Mouse (Mus musculus) MEL (cell line): ENCODE data around the gene Erf. TPM values are rescaled to one million over a fixed set of nuclear protein-coding genes. Genes with fewer than 3 reads are reported as not detected.

Experiments used
- DNase-seq: peaks from one replicate; pipeline ENCODE4 v3.0.0; 2011; ENCODE audit warnings: low read depth, low spot score
- H3K27ac ChIP-seq: 2 replicates; pipeline ENCODE4 v1.5.1; 2012; ENCODE audit warnings: low read depth, mild to moderate bottlenecking, control low read depth, low read length, moderate library complexity; ENCODE audit not compliant: control insufficient read depth
- H3K27me3 ChIP-seq, 2 experiments: fragments of 150-350 bp in 1 of 2; sonication (generic) in 1 of 2; 2 replicates each; pipeline ENCODE4 v1.6.1; 2012; ENCODE audit warnings: low read length in 2 of 2, mild to moderate bottlenecking in 2 of 2, improper control_type of control experiment in 1 of 2, moderate library complexity in 1 of 2; ENCODE audit not compliant: insufficient read depth in 2 of 2, control insufficient read depth in 1 of 2
- H3K36me3 ChIP-seq, 2 experiments: 2 replicates each; pipeline ENCODE4 v1.6.1; 2012 to 2014; ENCODE audit warnings: low read length in 2 of 2, improper control_type of control experiment in 1 of 2, inconsistent platforms in 1 of 2, mild to moderate bottlenecking in 1 of 2; ENCODE audit not compliant: insufficient read depth in 2 of 2, control insufficient read depth in 1 of 2
- H3K4me1 ChIP-seq, 2 experiments: fragments of 150-350 bp in 1 of 2; sonication (generic) in 1 of 2; 2 replicates each; pipeline ENCODE4 v1.6.1; 2012; ENCODE audit warnings: low read length in 2 of 2, improper control_type of control experiment in 1 of 2, mild to moderate bottlenecking in 1 of 2; ENCODE audit not compliant: insufficient read depth in 2 of 2, control insufficient read depth in 1 of 2
- H3K4me3 ChIP-seq, 2 experiments: fragments of 150-350 bp in 1 of 2; sonication (generic) in 1 of 2; 2 replicates each; pipeline ENCODE4 v1.5.1; 2012; ENCODE audit warnings: low read depth in 2 of 2, low read length in 2 of 2, mild to moderate bottlenecking in 2 of 2, moderate library complexity in 2 of 2, control low read depth in 1 of 2, improper control_type of control experiment in 1 of 2; ENCODE audit not compliant: control insufficient read depth in 1 of 2, insufficient read depth in 1 of 2
- H3K79me2 ChIP-seq: 2 replicates; pipeline ENCODE4 v1.6.1; 2012; ENCODE audit warnings: mild to moderate bottlenecking, low read length, moderate library complexity; ENCODE audit not compliant: control insufficient read depth, poor library complexity, insufficient read depth
- H3K9ac ChIP-seq: 2 replicates; pipeline ENCODE4 v1.6.1; 2012; ENCODE audit warnings: low read depth, mild to moderate bottlenecking, control low read depth, low read length, moderate library complexity; ENCODE audit not compliant: control insufficient read depth, poor library complexity, severe bottlenecking
- H3K9me3 ChIP-seq: fragments of 150-350 bp; sonication (generic); replicated peaks from 2 replicates; pipeline ENCODE4 v1.6.1; 2012; ENCODE audit warnings: mild to moderate bottlenecking, low read length, improper control_type of control experiment, moderate library complexity; ENCODE audit not compliant: insufficient read depth
- CTCF ChIP-seq, 3 experiments: IDR thresholded peaks in 2 of 3; conservative IDR thresholded peaks in 1 of 3; 2 replicates each; pipeline ENCODE4 v1.5.1; 2011 to 2012; ENCODE audit warnings: low read length in 3 of 3, low read depth in 2 of 3, mild to moderate bottlenecking in 2 of 3, improper control_type of control experiment in 1 of 3, inconsistent platforms in 1 of 3, mixed read lengths in 1 of 3, moderate library complexity in 1 of 3; ENCODE audit not compliant: control insufficient read depth in 1 of 3, insufficient read depth in 1 of 3, poor library complexity in 1 of 3, severe bottlenecking in 1 of 3
- E2F4 ChIP-seq: IDR thresholded peaks from 2 replicates; pipeline ENCODE4 v1.6.1; 2011; ENCODE audit warnings: low read depth, low read length, improper control_type of control experiment, borderline replicate concordance
- ELF1 ChIP-seq: IDR thresholded peaks from 2 replicates; pipeline ENCODE4 v1.6.1; 2014; ENCODE audit warnings: low read depth, mild to moderate bottlenecking, inconsistent platforms, low read length, improper control_type of control experiment, moderate library complexity
- GABPA ChIP-seq: IDR thresholded peaks from 2 replicates; pipeline ENCODE4 v1.6.1; 2012; ENCODE audit warnings: low read depth, mild to moderate bottlenecking, inconsistent platforms, low read length, improper control_type of control experiment, moderate library complexity
- JUND ChIP-seq: IDR thresholded peaks from 2 replicates; pipeline ENCODE4 v1.6.1; 2011; ENCODE audit warnings: low read depth, mild to moderate bottlenecking, improper control_type of control experiment, low read length
- KAT2A ChIP-seq: conservative IDR thresholded peaks from 2 replicates; pipeline ENCODE4 v1.6.1; 2012; ENCODE audit warnings: low read depth, low read length, improper control_type of control experiment, inconsistent platforms
- MAFK ChIP-seq: IDR thresholded peaks from 2 replicates; pipeline ENCODE4 v1.6.1; 2011; ENCODE audit warnings: low read depth, mild to moderate bottlenecking, low read length, improper control_type of control experiment, borderline replicate concordance
- MAX ChIP-seq: IDR thresholded peaks from 2 replicates; pipeline ENCODE4 v1.6.1; 2011; ENCODE audit warnings: low read length, improper control_type of control experiment
- MAZ ChIP-seq: IDR thresholded peaks from 2 replicates; pipeline ENCODE4 v1.6.1; 2012; ENCODE audit warnings: low read depth, mild to moderate bottlenecking, inconsistent platforms, low read length, improper control_type of control experiment
- MEF2A ChIP-seq: IDR thresholded peaks from 2 replicates; pipeline ENCODE4 v1.6.1; 2014; ENCODE audit warnings: low read depth, mild to moderate bottlenecking, inconsistent platforms, low read length, improper control_type of control experiment; ENCODE audit not compliant: poor library complexity, insufficient replicate concordance, severe bottlenecking; ENCODE audit errors: extremely low read depth
- MXI1 ChIP-seq: IDR thresholded peaks from 2 replicates; pipeline ENCODE4 v1.6.1; 2011; ENCODE audit warnings: mild to moderate bottlenecking, low read depth, low read length, improper control_type of control experiment
- MYC ChIP-seq: IDR thresholded peaks from 2 replicates; pipeline ENCODE4 v1.6.1; 2011; ENCODE audit warnings: low read depth, mild to moderate bottlenecking, low read length, improper control_type of control experiment, moderate library complexity
- NELFE ChIP-seq: IDR thresholded peaks from 2 replicates; pipeline ENCODE4 v1.6.1; 2011; ENCODE audit warnings: low read depth, low read length, improper control_type of control experiment
- POLR2A ChIP-seq, 2 experiments: IDR thresholded peaks; 2 replicates each; pipeline ENCODE4 v1.6.1; 2011 to 2012; ENCODE audit warnings: low read length in 2 of 2, mild to moderate bottlenecking in 2 of 2, control low read depth in 1 of 2, improper control_type of control experiment in 1 of 2, low read depth in 1 of 2, moderate library complexity in 1 of 2; ENCODE audit not compliant: control insufficient read depth in 1 of 2, insufficient read depth in 1 of 2, poor library complexity in 1 of 2
- POLR2AphosphoS2 ChIP-seq: IDR thresholded peaks from 2 replicates; pipeline ENCODE4 v1.6.1; 2011; ENCODE audit warnings: low read length, improper control_type of control experiment
- POLR2AphosphoS5 ChIP-seq: IDR thresholded peaks from 2 replicates; pipeline ENCODE4 v1.6.1; 2012; ENCODE audit warnings: low read depth, borderline replicate concordance, mild to moderate bottlenecking, inconsistent platforms, low read length, moderate library complexity, mixed read lengths
- RCOR1 ChIP-seq: IDR thresholded peaks from 2 replicates; pipeline ENCODE4 v1.6.1; 2012; ENCODE audit warnings: low read depth, mild to moderate bottlenecking, inconsistent platforms, low read length, improper control_type of control experiment
- SIN3A ChIP-seq: IDR thresholded peaks from 2 replicates; pipeline ENCODE4 v1.6.1; 2012; ENCODE audit warnings: low read length, improper control_type of control experiment, inconsistent platforms
- SMC3 ChIP-seq: IDR thresholded peaks from 2 replicates; pipeline ENCODE4 v1.6.1; 2011; ENCODE audit warnings: low read depth, low read length, improper control_type of control experiment
- TAL1 ChIP-seq: IDR thresholded peaks from 2 replicates; pipeline ENCODE4 v1.6.1; 2012; ENCODE audit warnings: mild to moderate bottlenecking, inconsistent platforms, low read length, moderate library complexity, mixed read lengths
- TBP ChIP-seq: IDR thresholded peaks from 2 replicates; pipeline ENCODE4 v1.8.0; 2011; ENCODE audit warnings: low read depth, low read length, improper control_type of control experiment
- TCF12 ChIP-seq: IDR thresholded peaks from 2 replicates; pipeline ENCODE4 v1.6.1; 2014; ENCODE audit warnings: low read depth, mild to moderate bottlenecking, inconsistent platforms, low read length, improper control_type of control experiment, moderate library complexity
- UBTF ChIP-seq: IDR thresholded peaks from 2 replicates; pipeline ENCODE4 v1.6.1; 2012; ENCODE audit warnings: low read depth, mild to moderate bottlenecking, inconsistent platforms, low read length, improper control_type of control experiment, moderate library complexity, borderline replicate concordance; ENCODE audit not compliant: insufficient read depth
- ZKSCAN1 ChIP-seq: IDR thresholded peaks from 2 replicates; pipeline ENCODE4 v1.6.1; 2012; ENCODE audit warnings: low read depth, mild to moderate bottlenecking, inconsistent platforms, low read length, improper control_type of control experiment, moderate library complexity
- ZMIZ1 ChIP-seq: IDR thresholded peaks from 2 replicates; pipeline ENCODE4 v1.6.1; 2012; ENCODE audit warnings: low read depth, mild to moderate bottlenecking, inconsistent platforms, low read length, improper control_type of control experiment, moderate library complexity
- ZNF384 ChIP-seq: IDR thresholded peaks from 2 replicates; pipeline ENCODE4 v1.6.1; 2012; ENCODE audit warnings: low read depth, mild to moderate bottlenecking, inconsistent platforms, low read length, improper control_type of control experiment
- polyA plus RNA-seq, 2 experiments: library from polyadenylated mRNA; stranded (reverse) in 1 of 2; unstranded in 1 of 2; fragments of >175 nt in 1 of 2; fragments of >200 nt in 1 of 2; gene quantifications; 2 replicates each; pipeline versions ENCODE4 v1.2.1 to v1.2.4; 2012; ENCODE audit warnings: low replicate concordance in 2 of 2, low read depth in 1 of 2; ENCODE audit not compliant: insufficient read length in 2 of 2, insufficient read depth in 1 of 2, missing spikeins in 1 of 2
- total RNA-seq: library from RNA; depleted of rRNA; stranded (reverse); fragments of 300-350 nt; gene quantifications from 2 replicates; pipeline ENCODE4 v1.2.3, GENCODE M21; 2012

Erf gene
- total and polyA plus RNA-seq, 3 experiments: 24.6 to 33.2 TPM; not detected in 1

GRCm38 (mm10) chr7:25213099-25213498, 37.5 kb downstream of the Erf start (continued):
- peak; percentile 89 for TF ChIP-seq SIN3A
- peak; percentile 68 for TF ChIP-seq TCF12
- no peak for TF ChIP-seq UBTF
- TF ChIP-seq ELF1: peak; percentile 29; the same call in 1 of the 2 replicates
- TF ChIP-seq POLR2A (IDR thresholded peaks at IDR 0.05; ENCODE audit: control insufficient read depth in 1 of 2, insufficient read depth in 1 of 2, low read depth in 1 of 2, low read length in 2 of 2, poor library complexity in 1 of 2): no peak; a peak in 1 of 4 replicates
- TF ChIP-seq ZKSCAN1: no peak
- TF ChIP-seq JUND: no peak
- TF ChIP-seq MAX: no peak
- TF ChIP-seq ZMIZ1: no peak
- TF ChIP-seq MYC: peak; percentile 64; the same call in 1 of the 2 replicates
- no peak for TF ChIP-seq NELFE
- peak; percentile 14; the same call in 1 of the 2 replicates for TF ChIP-seq SMC3
- TF ChIP-seq KAT2A: no peak
- no peak for TF ChIP-seq POLR2AphosphoS5

- H3K27ac ChIP-seq: no peak overlapping the region
- no peak overlapping the region for H3K9ac ChIP-seq
- H3K36me3 ChIP-seq: peaks cover 10 to 16% of the 10 kb centered on the region in 2 experiments
- no peak overlapping the region for H3K4me3 ChIP-seq
- DNase-seq: no peak
- peaks cover 3% of the 10 kb centered on the region; the same call in 1 of the 2 replicates for H3K79me2 ChIP-seq
- TF ChIP-seq MAFK (no peak), RCOR1 (no peak), SIN3A (no peak), ZMIZ1 (no peak), TBP (no peak), NELFE (no peak), TCF12 (no peak), E2F4 (no peak), CTCF (IDR thresholded peaks at IDR 0.05 in 2 of 3, conservative IDR thresholded peaks at IDR 0.05 in 1 of 3; ENCODE audit: control insufficient read depth in 1 of 3, insufficient read depth in 1 of 3, low read depth in 2 of 3, low read length in 3 of 3, poor library complexity in 1 of 3, severe bottlenecking in 1 of 3) (no peak), JUND (no peak), MAZ (no peak), ELF1 (no peak), ZNF384 (no peak), GABPA (no peak), MEF2A (no peak), TAL1 (no peak), MXI1 (no peak), POLR2AphosphoS2 (no peak), POLR2AphosphoS5 (no peak)
- peaks cover 3 to 35% of the 10 kb centered on the region in 2 experiments for H3K4me1 ChIP-seq
- H3K9me3 ChIP-seq: no peaks in the 10 kb centered on the region
- H3K27me3 ChIP-seq: no peaks in the 10 kb centered on the region
These were observed 40.1 kb downstream of the Erf start for GRCm38 (mm10) chr7:25210482-25210881.
